Mouse (Mus musculus): ENCODE measurements around the gene Xntrpc. TPM values are rescaled to one million over a fixed set of nuclear protein-coding genes. Genes with fewer than 3 reads are reported as not detected.
"Not testable (repeated sequence)": the region's sequence is repeated elsewhere in the genome, so short reads cannot be mapped to it uniquely, and the experiment has no call there.

Gene Xntrpc
- polyA plus RNA-seq (2014; fragmentation: Nextera tagmentation; extraction: Ambion mirVana): 0.71 and 0.81 TPM in 2 replicates

DNA sequence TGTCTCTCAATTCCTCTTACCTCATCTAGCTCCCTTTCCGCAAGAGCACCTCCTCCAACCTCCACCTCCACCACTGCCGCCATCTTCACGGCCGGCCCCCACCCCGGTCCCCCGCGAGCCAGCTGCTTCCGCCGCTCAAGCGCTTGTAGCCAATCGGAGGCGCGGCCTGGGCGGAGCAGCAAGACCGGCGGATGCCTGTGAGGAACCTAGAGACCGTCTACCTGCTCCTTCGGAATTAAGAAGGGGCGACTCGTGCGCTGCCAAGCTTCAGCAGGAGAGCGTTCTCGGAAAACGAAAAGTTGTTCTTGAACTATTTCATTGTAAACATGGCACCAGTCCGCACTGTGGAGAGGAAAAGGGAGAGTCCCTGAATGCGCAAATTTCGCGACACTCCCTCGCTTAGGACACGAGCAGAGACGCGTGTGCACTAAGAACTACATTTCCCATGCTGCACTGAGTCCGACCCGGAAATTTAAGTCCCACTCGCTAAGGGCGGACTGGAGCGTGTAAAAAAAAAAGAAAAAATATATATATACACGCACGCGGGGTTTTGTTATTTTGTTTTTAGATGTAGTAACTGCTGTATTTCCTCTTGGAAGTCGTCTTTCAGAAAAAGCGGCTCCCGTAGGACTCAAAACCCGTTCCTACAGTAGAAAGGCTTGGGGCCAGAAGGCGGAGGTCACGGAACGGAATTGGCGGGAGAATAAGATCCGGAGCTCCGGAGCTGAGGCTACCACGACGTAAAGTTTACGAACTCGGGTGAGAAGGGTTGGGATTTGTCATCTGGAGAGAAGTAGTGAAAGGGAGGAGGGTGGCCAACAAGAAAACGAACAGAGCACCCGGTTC lies at the start of gene Xntrpc, which contains the start of the genes Rnf121 and Xndc1:
Gene Xntrpc (plus strand): TSS at position 668 of the 846 bp plus-strand sequence.
Gene Rnf121 (minus strand): TSS at position 424 of the 846 bp plus-strand sequence.
Gene Xndc1 (plus strand): TSS at position 466 of the 846 bp plus-strand sequence.
- Histone ChIP-seq H3K9ac (ENCODE audit: low read depth, low read length) (peak within 1 kb of the TSS; percentile 70), H3K4me2 (peak within 1 kb of the TSS; percentile 78), H3K9me3 (ENCODE audit: control insufficient read depth, low read length) (no peaks in the 10 kb centered on the region), H3K4me1 (replicated peaks; ENCODE audit: control insufficient read depth, insufficient read depth, low read length) (peaks cover 15% of the 10 kb centered on the region), H3K27ac (ENCODE audit: low read depth, low read length) (peak within 1 kb of the TSS; percentile 17), H3K27me3 (replicated peaks; ENCODE audit: control insufficient read depth, insufficient read depth, low read length) (no peaks in the 10 kb centered on the region), H3K36me3 (ENCODE audit: control insufficient read depth, insufficient read depth, low read length) (no peaks in the 10 kb centered on the region; the same call in 1 of the 2 replicates), H3K4me3 (ENCODE audit: low read depth, low read length) (peak within 1 kb of the TSS; percentile 70)
- WGBS: under 1% methylated on average over 56 of the region's 56 CpGs
- ATAC-seq (replicated peaks; ENCODE audit: low FRiP score) (peak; percentile 98), DNase-seq (ENCODE audit: low spot score) (peak; percentile 93)

- Histone ChIP-seq H3K4me2 (no peak overlapping the region), H3K36me3 (ENCODE audit: control insufficient read depth, insufficient read depth, low read length) (peaks cover 53% of the 10 kb centered on the region), H3K27ac (ENCODE audit: low read depth, low read length) (no peak overlapping the region), H3K4me1 (replicated peaks; ENCODE audit: control insufficient read depth, insufficient read depth, low read length) (no peaks in the 10 kb centered on the region), H3K4me3 (ENCODE audit: low read depth, low read length) (no peak overlapping the region), H3K9ac (ENCODE audit: low read depth, low read length) (no peak overlapping the region), H3K9me3 (ENCODE audit: control insufficient read depth, low read length) (no peaks in the 10 kb centered on the region), H3K27me3 (replicated peaks; ENCODE audit: control insufficient read depth, insufficient read depth, low read length) (no peaks in the 10 kb centered on the region)
- ATAC-seq (replicated peaks; ENCODE audit: low FRiP score) (no peak), DNase-seq (ENCODE audit: low spot score) (no peak)
- 87% methylated on average over 4 of the region's 4 CpGs for WGBS
Measured at GRCm38 (mm10) chr7:102016936-102017335, 48.6 kb upstream of the Xntrpc start.

GRCm38 (mm10) chr7:102017452-102017851 lies 48.1 kb upstream of the Xntrpc start:
- Histone ChIP-seq H3K9ac (ENCODE audit: low read depth, low read length) (no peak overlapping the region), H3K4me2 (no peak overlapping the region), H3K4me1 (replicated peaks; ENCODE audit: control insufficient read depth, insufficient read depth, low read length) (no peaks in the 10 kb centered on the region), H3K27me3 (replicated peaks; ENCODE audit: control insufficient read depth, insufficient read depth, low read length) (no peaks in the 10 kb centered on the region), H3K36me3 (ENCODE audit: control insufficient read depth, insufficient read depth, low read length) (peaks cover 48% of the 10 kb centered on the region), H3K9me3 (ENCODE audit: control insufficient read depth, low read length) (no peaks in the 10 kb centered on the region), H3K27ac (ENCODE audit: low read depth, low read length) (no peak overlapping the region), H3K4me3 (ENCODE audit: low read depth, low read length) (no peak overlapping the region)
- ATAC-seq (replicated peaks; ENCODE audit: low FRiP score) (no peak), DNase-seq (ENCODE audit: low spot score) (no peak)
- 82% methylated on average over 5 of the region's 5 CpGs for WGBS

GRCm38 (mm10) chr7:102018034-102018433 lies 47.5 kb upstream of the Xntrpc start:
- DNase-seq (ENCODE audit: low spot score): peak; percentile 26
- no peak overlapping the region for H3K4me2 ChIP-seq
- no peaks in the 10 kb centered on the region for H3K4me1 ChIP-seq (replicated peaks; ENCODE audit: control insufficient read depth, insufficient read depth, low read length)
- no peaks in the 10 kb centered on the region for H3K27me3 ChIP-seq (replicated peaks; ENCODE audit: control insufficient read depth, insufficient read depth, low read length)
- no peak overlapping the region for H3K9ac ChIP-seq (ENCODE audit: low read depth, low read length)
- WGBS: 79% methylated on average over 7 of the region's 7 CpGs
- H3K4me3 ChIP-seq (ENCODE audit: low read depth, low read length): no peak overlapping the region
- H3K9me3 ChIP-seq (ENCODE audit: control insufficient read depth, low read length): no peaks in the 10 kb centered on the region
- no peak overlapping the region for H3K27ac ChIP-seq (ENCODE audit: low read depth, low read length)
- no peak for ATAC-seq (replicated peaks; ENCODE audit: low FRiP score)
- peaks cover 47% of the 10 kb centered on the region for H3K36me3 ChIP-seq (ENCODE audit: control insufficient read depth, insufficient read depth, low read length)

DNA sequence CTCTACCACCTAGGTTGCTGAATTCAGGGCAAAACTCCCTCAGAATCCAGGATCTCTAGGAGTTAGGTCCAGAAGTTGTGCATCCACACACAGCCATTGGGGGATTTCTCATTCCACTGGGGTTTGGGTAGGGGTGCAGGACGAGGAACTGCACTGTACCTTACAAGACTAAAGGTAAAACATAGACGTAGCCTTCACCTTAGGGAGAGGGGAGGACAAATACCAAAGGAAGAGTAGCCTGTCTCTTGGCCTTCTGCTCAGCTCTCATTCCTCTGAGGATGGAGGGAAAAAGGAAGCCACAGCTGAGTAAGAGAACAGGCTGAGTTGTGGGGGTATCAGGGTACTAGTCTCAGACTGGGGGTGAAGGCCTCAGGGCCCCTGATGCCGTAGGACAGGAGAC lies 46.9 kb upstream of the Xntrpc start, which contains the start of gene Il18bp:
Gene Il18bp (minus strand): TSS at position 101 of the 400 bp plus-strand sequence.
- Histone ChIP-seq H3K4me1 (replicated peaks; ENCODE audit: control insufficient read depth, insufficient read depth, low read length) (no peaks in the 10 kb centered on the region), H3K27ac (ENCODE audit: low read depth, low read length) (no peak within 1 kb of the TSS), H3K36me3 (ENCODE audit: control insufficient read depth, insufficient read depth, low read length) (peaks cover 46% of the 10 kb centered on the region), H3K4me3 (ENCODE audit: low read depth, low read length) (no peak within 1 kb of the TSS), H3K9me3 (ENCODE audit: control insufficient read depth, low read length) (no peaks in the 10 kb centered on the region), H3K9ac (ENCODE audit: low read depth, low read length) (no peak within 1 kb of the TSS), H3K27me3 (replicated peaks; ENCODE audit: control insufficient read depth, insufficient read depth, low read length) (no peaks in the 10 kb centered on the region), H3K4me2 (no peak within 1 kb of the TSS)
- DNase-seq (ENCODE audit: low spot score) (peak; percentile 15), ATAC-seq (replicated peaks; ENCODE audit: low FRiP score) (no peak)
- WGBS: 85% methylated on average over 3 of the region's 3 CpGs

DNA sequence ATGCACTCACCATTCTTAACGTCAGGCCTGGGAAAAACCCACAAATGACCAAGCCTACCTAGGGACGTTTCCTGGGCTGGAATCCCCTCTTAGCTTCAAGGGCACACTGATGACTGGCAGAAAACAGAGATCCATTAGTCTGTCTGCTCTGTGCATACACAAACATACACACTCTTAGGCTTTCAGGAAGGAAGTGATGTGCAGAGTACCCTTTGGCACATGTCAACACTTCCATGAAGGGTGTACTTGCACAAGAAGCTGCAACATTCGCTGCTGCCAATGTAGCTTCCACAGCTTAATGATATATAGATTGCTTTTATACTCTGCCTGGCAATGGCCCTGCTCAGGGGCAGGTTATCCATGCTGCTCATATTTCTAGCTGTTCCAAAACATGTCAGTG lies 46.2 kb upstream of the Xntrpc start:
- H3K4me1 ChIP-seq (replicated peaks; ENCODE audit: control insufficient read depth, insufficient read depth, low read length): no peaks in the 10 kb centered on the region
- H3K9ac ChIP-seq (ENCODE audit: low read depth, low read length): no peak overlapping the region
- no peak overlapping the region for H3K4me2 ChIP-seq
- no peaks in the 10 kb centered on the region for H3K9me3 ChIP-seq (ENCODE audit: control insufficient read depth, low read length)
- H3K36me3 ChIP-seq (ENCODE audit: control insufficient read depth, insufficient read depth, low read length): peaks cover 42% of the 10 kb centered on the region
- DNase-seq (ENCODE audit: low spot score) (peak; percentile 25), ATAC-seq (replicated peaks; ENCODE audit: low FRiP score) (no peak)
- H3K4me3 ChIP-seq (ENCODE audit: low read depth, low read length): no peak overlapping the region
- WGBS: 79% methylated on average over 3 of the region's 3 CpGs
- no peaks in the 10 kb centered on the region for H3K27me3 ChIP-seq (replicated peaks; ENCODE audit: control insufficient read depth, insufficient read depth, low read length)
- H3K27ac ChIP-seq (ENCODE audit: low read depth, low read length): no peak overlapping the region

- H3K9ac ChIP-seq (ENCODE audit: low read depth, low read length); H3K4me3 ChIP-seq (ENCODE audit: low read depth, low read length); H3K27me3 ChIP-seq (replicated peaks; ENCODE audit: control insufficient read depth, insufficient read depth, low read length); H3K4me2 ChIP-seq; ATAC-seq (replicated peaks; ENCODE audit: low FRiP score); H3K4me1 ChIP-seq (replicated peaks; ENCODE audit: control insufficient read depth, insufficient read depth, low read length); H3K27ac ChIP-seq (ENCODE audit: low read depth, low read length); H3K9me3 ChIP-seq (ENCODE audit: control insufficient read depth, low read length): not testable (repeated sequence)
- 95% methylated on average over 2 of the region's 2 CpGs for WGBS
- peaks cover 30% of the 10 kb centered on the region for H3K36me3 ChIP-seq (ENCODE audit: control insufficient read depth, insufficient read depth, low read length)
- peak; percentile 17 for DNase-seq (ENCODE audit: low spot score)
Measured at GRCm38 (mm10) chr7:102020934-102021333, 44.6 kb upstream of the Xntrpc start.

DNA sequence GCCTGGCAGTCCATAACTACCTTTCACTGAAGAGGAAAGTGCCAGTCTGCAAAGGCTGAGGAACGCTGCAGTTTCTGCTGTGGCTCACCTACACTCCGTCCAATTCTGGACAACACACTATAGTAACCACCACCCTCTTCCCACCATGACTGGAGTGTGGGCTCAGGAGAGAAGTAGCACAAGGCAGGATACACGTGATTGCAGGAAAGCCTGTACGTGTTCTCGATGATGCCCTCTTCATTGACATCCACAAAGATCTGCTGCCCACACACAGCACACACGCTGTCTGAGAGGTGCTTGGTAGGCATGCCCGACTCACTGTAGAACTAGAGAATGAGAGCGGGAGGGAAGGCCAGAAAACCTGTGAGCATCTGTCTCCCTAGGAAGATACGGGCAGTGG lies 41.7 kb upstream of the Xntrpc start:
- H3K4me3 ChIP-seq (ENCODE audit: low read depth, low read length): no peak overlapping the region
- peaks cover 20% of the 10 kb centered on the region for H3K36me3 ChIP-seq (ENCODE audit: control insufficient read depth, insufficient read depth, low read length)
- no peak overlapping the region for H3K4me2 ChIP-seq
- no peak overlapping the region for H3K27ac ChIP-seq (ENCODE audit: low read depth, low read length)
- no peaks in the 10 kb centered on the region for H3K27me3 ChIP-seq (replicated peaks; ENCODE audit: control insufficient read depth, insufficient read depth, low read length)
- DNase-seq (ENCODE audit: low spot score): peak; percentile 15
- H3K4me1 ChIP-seq (replicated peaks; ENCODE audit: control insufficient read depth, insufficient read depth, low read length): 0 out of 2 replicates have a peak, but pooled peaks cover 2% of the 10 kb centered on the region
- 94% methylated on average over 9 of the region's 9 CpGs for WGBS
- no peaks in the 10 kb centered on the region for H3K9me3 ChIP-seq (ENCODE audit: control insufficient read depth, low read length)
- ATAC-seq (replicated peaks; ENCODE audit: low FRiP score): no peak
- H3K9ac ChIP-seq (ENCODE audit: low read depth, low read length): no peak overlapping the region

All from liver, embryonic 11.5 days (tissue).